Mouse (Mus musculus): Measurements from ENCODE around the gene Tepsin. TPM values are rescaled to one million over a fixed set of nuclear protein-coding genes. Genes with fewer than 3 reads are reported as not detected.
A peak's percentile ranks its signal among the peaks of the same experiment; 100 is the strongest.

Tepsin gene
- 21.4 and 25.3 TPM in 2 replicates for polyA plus RNA-seq (2016; fragmentation: Nextera tagmentation; extraction: Ambion mirVana)

- Histone ChIP-seq H3K4me1 (replicated peaks) (peaks cover 42% of the 10 kb centered on the region), H3K27me3 (ENCODE audit: insufficient read depth, poor library complexity, severe bottlenecking) (no peaks in the 10 kb centered on the region), H3K36me3 (peaks cover 46% of the 10 kb centered on the region), H3K9me3 (no peaks in the 10 kb centered on the region), H3K27ac (peak within 1 kb of the TSS; percentile 90), H3K4me3 (peak within 1 kb of the TSS; percentile 92)
- WGBS, result under 1% methylated on average over 77 of the region's 77 CpGs
- DNase-seq (ENCODE audit: low spot score), result peak; percentile 100
These were observed at the start of gene Tepsin, which contains the start of gene Ndufaf8 for GRCm38 (mm10) chr11:120098588-120099511. Tepsin (minus strand) TSS chr11:120098731. Ndufaf8 (plus strand) TSS chr11:120098928.

GRCm38 (mm10) chr11:120143708-120144497 is 45.4 kb upstream of the Tepsin start:
- WGBS, result 79% methylated on average over 13 of the region's 13 CpGs

GRCm38 (mm10) chr11:120142601-120143051 is 44.1 kb upstream of the Tepsin start:
- no peak for DNase-seq (ENCODE audit: low spot score)
- peak overlapping the region; percentile 18; the same call in 1 of the 2 replicates for H3K27ac ChIP-seq
- H3K36me3 ChIP-seq, result peaks cover 68% of the 10 kb centered on the region
- no peaks in the 10 kb centered on the region for H3K27me3 ChIP-seq (ENCODE audit: insufficient read depth, poor library complexity, severe bottlenecking)
- H3K9me3 ChIP-seq, result no peaks in the 10 kb centered on the region
- H3K4me1 ChIP-seq (replicated peaks), result peaks cover 48% of the 10 kb centered on the region
- WGBS, result 81% methylated on average over 3 of the region's 3 CpGs
- no peak overlapping the region for H3K4me3 ChIP-seq

More at GRCm38 (mm10) chr11:120143708-120144497, 45.4 kb upstream of the Tepsin start:
- H3K4me1 ChIP-seq (replicated peaks), result peaks cover 38% of the 10 kb centered on the region
- peaks cover 57% of the 10 kb centered on the region for H3K36me3 ChIP-seq
- no peaks in the 10 kb centered on the region for H3K9me3 ChIP-seq
- H3K4me3 ChIP-seq, result no peak overlapping the region
- no peak for DNase-seq (ENCODE audit: low spot score)
- peak overlapping the region; percentile 53; the same call in 1 of the 2 replicates for H3K27ac ChIP-seq
- no peaks in the 10 kb centered on the region for H3K27me3 ChIP-seq (ENCODE audit: insufficient read depth, poor library complexity, severe bottlenecking)

GRCm38 (mm10) chr11:120140255-120140654 is 41.7 kb upstream of the Tepsin start:
- 72% methylated on average over 6 of the region's 6 CpGs for WGBS
- DNase-seq (ENCODE audit: low spot score), result no peak
- Histone ChIP-seq H3K9me3 (no peaks in the 10 kb centered on the region), H3K4me1 (replicated peaks) (peaks cover 61% of the 10 kb centered on the region), H3K27ac (no peak overlapping the region), H3K27me3 (ENCODE audit: insufficient read depth, poor library complexity, severe bottlenecking) (no peaks in the 10 kb centered on the region), H3K4me3 (no peak overlapping the region), H3K36me3 (peaks cover 70% of the 10 kb centered on the region)

GRCm38 (mm10) chr11:120139309-120139731 is 40.8 kb upstream of the Tepsin start:
- H3K36me3 ChIP-seq, result peaks cover 72% of the 10 kb centered on the region
- no peaks in the 10 kb centered on the region for H3K9me3 ChIP-seq
- no peak for DNase-seq (ENCODE audit: low spot score)
- 92% methylated on average over 10 of the region's 10 CpGs for WGBS
- peaks cover 54% of the 10 kb centered on the region for H3K4me1 ChIP-seq (replicated peaks)
- no peak overlapping the region for H3K27ac ChIP-seq
- no peaks in the 10 kb centered on the region for H3K27me3 ChIP-seq (ENCODE audit: insufficient read depth, poor library complexity, severe bottlenecking)
- no peak overlapping the region for H3K4me3 ChIP-seq

GRCm38 (mm10) chr11:120137625-120138004 is 39.1 kb upstream of the Tepsin start:
- no peak overlapping the region for H3K4me3 ChIP-seq
- 54% methylated on average over 5 of the region's 5 CpGs for WGBS
- H3K27me3 ChIP-seq (ENCODE audit: insufficient read depth, poor library complexity, severe bottlenecking), result no peaks in the 10 kb centered on the region
- H3K4me1 ChIP-seq (replicated peaks), result peaks cover 44% of the 10 kb centered on the region
- no peaks in the 10 kb centered on the region for H3K9me3 ChIP-seq
- no peak for DNase-seq (ENCODE audit: low spot score)
- peaks cover 77% of the 10 kb centered on the region for H3K36me3 ChIP-seq
- peak overlapping the region; percentile 67; the same call in 1 of the 2 replicates for H3K27ac ChIP-seq

GRCm38 (mm10) chr11:120136796-120137624 is 38.5 kb upstream of the Tepsin start:
- Histone ChIP-seq H3K27me3 (ENCODE audit: insufficient read depth, poor library complexity, severe bottlenecking) (no peaks in the 10 kb centered on the region), H3K27ac (peak overlapping the region; percentile 67; the same call in 1 of the 2 replicates), H3K4me1 (replicated peaks) (peaks cover 38% of the 10 kb centered on the region), H3K9me3 (no peaks in the 10 kb centered on the region), H3K36me3 (peaks cover 83% of the 10 kb centered on the region), H3K4me3 (no peak overlapping the region)
- DNase-seq (ENCODE audit: low spot score), result no peak
- WGBS, result 72% methylated on average over 23 of the region's 23 CpGs

GRCm38 (mm10) chr11:120136195-120136594 is 37.7 kb upstream of the Tepsin start:
- no peaks in the 10 kb centered on the region for H3K27me3 ChIP-seq (ENCODE audit: insufficient read depth, poor library complexity, severe bottlenecking)
- peaks cover 88% of the 10 kb centered on the region for H3K36me3 ChIP-seq
- 91% methylated on average over 8 of the region's 8 CpGs for WGBS
- peaks cover 36% of the 10 kb centered on the region for H3K4me1 ChIP-seq (replicated peaks)
- H3K27ac ChIP-seq, result peak overlapping the region; percentile 50
- no peak for DNase-seq (ENCODE audit: low spot score)
- no peaks in the 10 kb centered on the region for H3K9me3 ChIP-seq
- no peak overlapping the region for H3K4me3 ChIP-seq

- WGBS, result 95% methylated on average over 9 of the region's 9 CpGs
- H3K36me3 ChIP-seq, result peaks cover 92% of the 10 kb centered on the region
- no peak overlapping the region for H3K27ac ChIP-seq
- H3K4me1 ChIP-seq (replicated peaks), result peaks cover 30% of the 10 kb centered on the region
- DNase-seq (ENCODE audit: low spot score), result no peak
- H3K9me3 ChIP-seq, result no peaks in the 10 kb centered on the region
- H3K27me3 ChIP-seq (ENCODE audit: insufficient read depth, poor library complexity, severe bottlenecking), result no peaks in the 10 kb centered on the region
- no peak overlapping the region for H3K4me3 ChIP-seq
These were observed 36.5 kb upstream of the Tepsin start for GRCm38 (mm10) chr11:120134847-120135530.

- Histone ChIP-seq H3K27me3 (ENCODE audit: insufficient read depth, poor library complexity, severe bottlenecking) (no peaks in the 10 kb centered on the region), H3K4me1 (replicated peaks) (peaks cover 28% of the 10 kb centered on the region), H3K27ac (no peak overlapping the region), H3K36me3 (peaks cover 94% of the 10 kb centered on the region), H3K9me3 (no peaks in the 10 kb centered on the region), H3K4me3 (no peak overlapping the region)
- WGBS, result 95% methylated on average over 5 of the region's 5 CpGs
- no peak for DNase-seq (ENCODE audit: low spot score)
These were observed 35.6 kb upstream of the Tepsin start for GRCm38 (mm10) chr11:120134148-120134547.

GRCm38 (mm10) chr11:120129281-120129680 is 30.8 kb upstream of the Tepsin start:
- peaks cover 87% of the 10 kb centered on the region for H3K36me3 ChIP-seq
- WGBS, result 89% methylated on average over 7 of the region's 7 CpGs

More at GRCm38 (mm10) chr11:120129281-120129680, 30.8 kb upstream of the Tepsin start:
- no peaks in the 10 kb centered on the region for H3K9me3 ChIP-seq
- H3K27ac ChIP-seq, result no peak overlapping the region
- H3K4me1 ChIP-seq (replicated peaks), result no peaks in the 10 kb centered on the region
- H3K27me3 ChIP-seq (ENCODE audit: insufficient read depth, poor library complexity, severe bottlenecking), result no peaks in the 10 kb centered on the region
- no peak overlapping the region for H3K4me3 ChIP-seq
- no peak for DNase-seq (ENCODE audit: low spot score)

All from hindbrain, embryonic 10.5 days (tissue).